Mouse (Mus musculus) frontal cortex, postnatal 36 days (tissue): ENCODE results near the gene Slc9a3.

Experiments
- DNase-seq, 2 experiments: peaks; one replicate each; pipeline ENCODE4 v3.0.0; 2022; ENCODE audit warnings: low spot score in 2 of 2

Slc9a3 gene

GRCm38 (mm10) chr13:74121141-74121602 is at the start of gene Slc9a3:
Gene Slc9a3, plus strand, starts transcription at chr13:74121457.
- peak; percentile 10 to 17 for DNase-seq

- no peak for DNase-seq
Observed at GRCm38 (mm10) chr13:74071714-74072113, 49.5 kb upstream of the Slc9a3 start.

- no peak for DNase-seq
Observed at GRCm38 (mm10) chr13:74073369-74073768, 47.9 kb upstream of the Slc9a3 start.

GRCm38 (mm10) chr13:74090265-74090664 is 31.0 kb upstream of the Slc9a3 start:
- no peak for DNase-seq

- DNase-seq, result no peak
Observed at GRCm38 (mm10) chr13:74095936-74096335, 25.3 kb upstream of the Slc9a3 start.

GRCm38 (mm10) chr13:74096715-74097363 is 24.4 kb upstream of the Slc9a3 start:
- DNase-seq, result peak; percentile 55 to 62

- DNase-seq, result no peak
Observed at GRCm38 (mm10) chr13:74098913-74099312, 22.3 kb upstream of the Slc9a3 start.

- no peak for DNase-seq
Observed at GRCm38 (mm10) chr13:74102108-74102830, 19.0 kb upstream of the Slc9a3 start.

- DNase-seq, result peak in 1 of 2 experiments; percentile 17
Observed at GRCm38 (mm10) chr13:74102831-74103582, 18.2 kb upstream of the Slc9a3 start.

- DNase-seq, result no peak
Observed at GRCm38 (mm10) chr13:74104417-74104816, 16.8 kb upstream of the Slc9a3 start.

GRCm38 (mm10) chr13:74107410-74107809 is 13.8 kb upstream of the Slc9a3 start:
- no peak for DNase-seq

- no peak for DNase-seq
Observed at GRCm38 (mm10) chr13:74112593-74112992, 8.7 kb upstream of the Slc9a3 start.

- DNase-seq, result no peak
Observed at GRCm38 (mm10) chr13:74113626-74114191, 7.5 kb upstream of the Slc9a3 start.

- DNase-seq, result no peak
Observed at GRCm38 (mm10) chr13:74121795-74122330, 606 bp downstream of the Slc9a3 start.

GRCm38 (mm10) chr13:74122632-74123031 is 1.4 kb downstream of the Slc9a3 start:
- no peak for DNase-seq

GRCm38 (mm10) chr13:74127571-74127970 is 6.3 kb downstream of the Slc9a3 start:
- DNase-seq, result no peak

- DNase-seq, result no peak
Observed at GRCm38 (mm10) chr13:74129909-74130308, 8.7 kb downstream of the Slc9a3 start.

GRCm38 (mm10) chr13:74138906-74139647 is 17.8 kb downstream of the Slc9a3 start:
- no peak for DNase-seq

- DNase-seq, result no peak
Observed at GRCm38 (mm10) chr13:74140793-74141192, 19.5 kb downstream of the Slc9a3 start.

- no peak for DNase-seq
Observed at GRCm38 (mm10) chr13:74143282-74143681, 22.0 kb downstream of the Slc9a3 start.
